Mouse (Mus musculus) mouse embryonic stem cell (cell line): ENCODE data around the gene Gm3402.
"Not testable (repeated sequence)": the region's sequence is repeated elsewhere in the genome, so short reads cannot be mapped to it uniquely, and the experiment has no call there.

Source experiments
- in situ Hi-C, 2 experiments: fragments of 300-500 bp; cut with MboI; formaldehyde crosslinking; loops; 1 replicate in 1 of 2; 3 replicates in 1 of 2; pipeline ENCODE4 v1.14.3; 2019 to 2020; ENCODE audit warnings: low sequenced_read_pairs in 2 of 2, low pct_unique_long_range_greater_than_20kb in 1 of 2, mixed read lengths in 1 of 2; ENCODE audit not compliant: unreplicated experiment in 1 of 2

The Gm3402 gene

GRCm38 (mm10) chr5:146513823-146514222 lies at the start of gene Gm3402:
TSS of gene Gm3402 (plus strand) at chr5:146514123.
- in situ Hi-C loops: not testable (repeated sequence)

- in situ Hi-C loops: no loop called here
Measured at GRCm38 (mm10) chr5:146466663-146467062, 47.3 kb upstream of the Gm3402 start.

- in situ Hi-C loops: no loop called here
Measured at GRCm38 (mm10) chr5:146468311-146468710, 45.6 kb upstream of the Gm3402 start.

- in situ Hi-C loops: loop anchor here in 1 of 2 experiments (10.0 kb wide), 1 partner anchor 96 kb away; no protein-coding TSS in a partner anchor
Measured at GRCm38 (mm10) chr5:146470821-146471220, 43.1 kb upstream of the Gm3402 start.

- in situ Hi-C loops: loop anchor here in 1 of 2 experiments (10.0 kb wide), 1 partner anchor 97 kb away; no protein-coding TSS in a partner anchor
Measured at GRCm38 (mm10) chr5:146471311-146471710, 42.6 kb upstream of the Gm3402 start.

GRCm38 (mm10) chr5:146471821-146472220 lies 42.1 kb upstream of the Gm3402 start:
- in situ Hi-C loops: loop anchor here in 1 of 2 experiments (10.0 kb wide), 1 partner anchor 97 kb away; no protein-coding TSS in a partner anchor

- in situ Hi-C loops: loop anchor here (10.0 to 25.0 kb wide), 2 partner anchors 105 to 117 kb away; no protein-coding TSS in a partner anchor
Measured at GRCm38 (mm10) chr5:146479564-146479963, 34.4 kb upstream of the Gm3402 start.

- in situ Hi-C loops: loop anchor here in 1 of 2 experiments (25.0 kb wide), 1 partner anchor 119 kb away; no protein-coding TSS in a partner anchor
Measured at GRCm38 (mm10) chr5:146481665-146482064, 32.3 kb upstream of the Gm3402 start, which contains the start of gene Gm6408. TSS of gene Gm6408 (plus strand) at chr5:146481965.

GRCm38 (mm10) chr5:146488959-146489358 lies 25.0 kb upstream of the Gm3402 start:
- in situ Hi-C loops: loop anchor here in 1 of 2 experiments (25.0 kb wide), 1 partner anchor 127 kb away; no protein-coding TSS in a partner anchor

- in situ Hi-C loops: loop anchor here in 1 of 2 experiments (25.0 kb wide), 1 partner anchor 129 kb away; no protein-coding TSS in a partner anchor
Measured at GRCm38 (mm10) chr5:146491063-146491462, 22.9 kb upstream of the Gm3402 start, which contains the start of gene Gm6370. TSS of gene Gm6370 (plus strand) at chr5:146491363.

GRCm38 (mm10) chr5:146502099-146502498 lies 11.8 kb upstream of the Gm3402 start, which contains the start of gene 4930449I24Rik:
TSS of gene 4930449I24Rik (plus strand) at chr5:146502399.
- in situ Hi-C loops: not testable (repeated sequence)

GRCm38 (mm10) chr5:146525501-146525900 lies 11.6 kb downstream of the Gm3402 start, which contains the start of gene Gm3404:
TSS of gene Gm3404 (plus strand) at chr5:146525801.
- in situ Hi-C loops: not testable (repeated sequence)

- in situ Hi-C loops: not testable (repeated sequence)
Measured at GRCm38 (mm10) chr5:146537347-146537746, 23.4 kb downstream of the Gm3402 start, which contains the start of gene Gm3409. TSS of gene Gm3409 (plus strand) at chr5:146537647.

- in situ Hi-C loops: not testable (repeated sequence)
Measured at GRCm38 (mm10) chr5:146555836-146556235, 41.9 kb downstream of the Gm3402 start, which contains the start of gene Gm3415. TSS of gene Gm3415 (plus strand) at chr5:146556136.

- in situ Hi-C loops: no loop called here
Measured at GRCm38 (mm10) chr5:146564259-146564658, 50.3 kb downstream of the Gm3402 start.
